Mouse (Mus musculus): Measurements from ENCODE around the gene Mia. TPM values are rescaled to one million over a fixed set of nuclear protein-coding genes. Genes with fewer than 3 reads are reported as not detected.

Gene Mia
- polyA plus RNA-seq, 1 experiment from 2014 or later = 2.4 TPM

DNA sequence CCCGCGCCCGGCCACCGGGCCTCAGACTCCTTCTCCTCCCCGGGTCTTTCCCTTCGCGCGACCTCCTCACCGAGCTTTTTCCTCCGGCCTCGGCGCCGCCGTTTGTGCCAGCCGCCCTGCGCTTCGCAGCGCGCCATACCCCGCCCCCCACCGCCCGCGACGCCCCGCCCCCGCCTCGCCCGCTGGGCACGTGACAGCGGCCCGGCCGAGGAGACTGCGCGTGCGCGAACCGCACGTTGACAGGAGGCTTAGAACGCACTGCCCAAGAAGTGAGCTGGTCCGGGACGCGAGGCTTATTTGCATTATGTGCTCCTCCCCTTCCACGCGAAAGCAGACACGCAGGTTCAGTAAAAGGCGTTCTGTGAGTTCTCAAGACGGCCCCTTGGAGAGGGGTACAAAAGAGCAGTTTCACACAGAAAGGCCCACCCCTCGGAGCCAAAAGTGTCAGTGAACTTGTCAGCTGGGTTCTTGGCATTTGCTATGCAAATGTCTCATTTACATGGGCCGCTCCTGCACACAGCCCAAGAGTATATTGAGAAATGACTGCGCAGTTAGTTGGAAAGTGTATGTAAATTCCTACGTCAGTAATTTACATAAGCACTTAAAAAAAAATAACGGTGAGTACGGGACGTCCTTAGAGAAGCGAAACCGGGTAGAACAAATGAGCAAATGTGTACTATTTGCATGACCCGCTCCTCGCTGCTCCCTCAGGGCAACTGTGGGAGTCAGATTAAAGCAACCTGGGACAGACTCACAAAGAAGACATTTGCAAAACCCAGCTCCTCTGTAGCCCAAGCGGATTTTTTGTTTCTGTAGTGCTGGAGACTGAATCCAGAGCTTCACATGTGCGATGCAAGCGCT, 14.1 kb downstream of the Mia start, which contains the start of gene Egln2:
Gene Egln2 (minus strand): TSS at position 189 of the 861 bp plus-strand sequence.
- Histone ChIP-seq H3K9ac (replicated peaks; ENCODE audit: low read depth, low read length) (peak within 1 kb of the TSS; percentile 76), H3K4me1 (ENCODE audit: control insufficient read depth, insufficient read depth, low read length) (peaks cover 37% of the 10 kb centered on the region), H3K9me3 (ENCODE audit: control insufficient read depth, low read depth, low read length) (no peaks in the 10 kb centered on the region), H3K4me2 (replicated peaks; ENCODE audit: low read depth, low read length) (peak within 1 kb of the TSS; percentile 88), H3K36me3 (ENCODE audit: control insufficient read depth, insufficient read depth, low read length) (peaks cover 24% of the 10 kb centered on the region), H3K27ac (ENCODE audit: low read length) (peak within 1 kb of the TSS; percentile 97), H3K4me3 (ENCODE audit: low read depth, low read length) (peak within 1 kb of the TSS; percentile 74), H3K27me3 (ENCODE audit: control insufficient read depth, insufficient read depth, low read length) (no peaks in the 10 kb centered on the region)
- 1% methylated on average over 58 of the region's 61 CpGs for WGBS
- ATAC-seq (ENCODE audit: insufficient number of reproducible peaks, insufficient read depth, low FRiP score, low read depth) = peak; percentile 87

- 0% methylated on average over 39 of the region's 43 CpGs for WGBS
- H3K4me1 ChIP-seq (ENCODE audit: control insufficient read depth, insufficient read depth, low read length) = peaks cover 37% of the 10 kb centered on the region
Measured at GRCm38 (mm10) chr7:27166229-27166613, 14.7 kb downstream of the Mia start.

DNA sequence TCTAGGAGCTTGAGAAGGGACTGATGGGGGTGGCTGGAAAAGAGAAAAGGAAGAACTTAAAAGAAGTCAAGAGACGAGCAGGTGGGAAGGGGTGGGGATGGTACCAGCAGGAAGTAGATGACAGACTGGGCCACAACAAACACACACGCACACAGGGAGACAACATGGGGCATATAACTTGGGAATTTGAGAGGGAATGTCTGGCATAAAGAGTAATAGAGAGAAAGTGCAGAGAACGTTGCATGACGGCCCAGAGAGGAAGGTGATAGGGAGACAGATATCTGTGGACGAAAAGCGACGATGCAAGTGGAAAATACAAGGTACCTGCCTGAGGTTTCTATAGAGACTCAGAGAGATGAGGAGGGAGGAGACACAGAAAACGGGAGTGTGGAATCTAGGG, 15.3 kb downstream of the Mia start:
- no peak for ATAC-seq (ENCODE audit: insufficient number of reproducible peaks, insufficient read depth, low FRiP score, low read depth)
- WGBS = 3% methylated on average over 8 of the region's 8 CpGs
- peak overlapping the region; percentile 76 for H3K9ac ChIP-seq (replicated peaks; ENCODE audit: low read depth, low read length)
- H3K9me3 ChIP-seq (ENCODE audit: control insufficient read depth, low read depth, low read length) = no peaks in the 10 kb centered on the region
- H3K27me3 ChIP-seq (ENCODE audit: control insufficient read depth, insufficient read depth, low read length) = no peaks in the 10 kb centered on the region
- peak overlapping the region; percentile 97 for H3K27ac ChIP-seq (ENCODE audit: low read length)
- H3K4me2 ChIP-seq (replicated peaks; ENCODE audit: low read depth, low read length) = peak overlapping the region; percentile 88
- peak overlapping the region; percentile 74 for H3K4me3 ChIP-seq (ENCODE audit: low read depth, low read length)
- peaks cover 37% of the 10 kb centered on the region for H3K4me1 ChIP-seq (ENCODE audit: control insufficient read depth, insufficient read depth, low read length)
- H3K36me3 ChIP-seq (ENCODE audit: control insufficient read depth, insufficient read depth, low read length) = peaks cover 26% of the 10 kb centered on the region

More at GRCm38 (mm10) chr7:27166229-27166613, 14.7 kb downstream of the Mia start:
- ATAC-seq (ENCODE audit: insufficient number of reproducible peaks, insufficient read depth, low FRiP score, low read depth) = peak; percentile 78
- H3K4me2 ChIP-seq (replicated peaks; ENCODE audit: low read depth, low read length) = peak overlapping the region; percentile 88
- peak overlapping the region; percentile 74 for H3K4me3 ChIP-seq (ENCODE audit: low read depth, low read length)
- peak overlapping the region; percentile 97 for H3K27ac ChIP-seq (ENCODE audit: low read length)
- no peaks in the 10 kb centered on the region for H3K9me3 ChIP-seq (ENCODE audit: control insufficient read depth, low read depth, low read length)
- H3K36me3 ChIP-seq (ENCODE audit: control insufficient read depth, insufficient read depth, low read length) = peaks cover 24% of the 10 kb centered on the region
- H3K9ac ChIP-seq (replicated peaks; ENCODE audit: low read depth, low read length) = peak overlapping the region; percentile 76
- H3K27me3 ChIP-seq (ENCODE audit: control insufficient read depth, insufficient read depth, low read length) = no peaks in the 10 kb centered on the region

DNA sequence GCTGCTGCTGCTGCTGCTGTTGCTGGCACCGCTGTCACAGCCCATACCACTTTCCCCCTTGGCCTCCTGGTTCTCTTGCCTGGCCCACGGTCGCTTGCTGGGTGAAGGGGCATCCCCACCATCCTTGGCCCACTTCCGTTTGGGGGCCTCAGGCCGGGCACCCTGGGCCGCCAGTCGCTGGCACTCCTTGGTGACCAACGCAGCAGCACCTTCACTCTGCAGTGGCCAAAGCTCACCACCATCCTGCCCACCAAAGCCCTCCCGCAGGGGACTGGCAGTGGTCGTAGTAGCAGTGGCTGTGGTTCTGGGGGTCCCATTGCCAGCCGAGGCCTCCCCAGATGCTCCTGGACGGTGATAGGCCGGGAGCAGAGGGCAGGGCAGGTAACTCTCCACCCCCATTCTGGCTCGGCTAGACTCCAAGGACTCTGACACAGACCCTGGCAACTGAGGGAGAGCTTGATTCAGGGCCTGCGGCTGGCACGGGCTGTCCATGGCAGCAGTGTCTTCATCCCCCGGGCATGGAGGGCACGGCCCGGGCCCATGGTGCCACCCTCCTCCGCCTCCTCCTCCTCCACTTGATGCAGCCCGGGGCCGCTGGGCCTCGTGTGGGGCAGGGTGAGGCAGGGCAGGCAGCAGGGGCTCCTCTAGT, 15.8 kb downstream of the Mia start:
- Histone ChIP-seq H3K27ac (ENCODE audit: low read length) (no peak overlapping the region), H3K36me3 (ENCODE audit: control insufficient read depth, insufficient read depth, low read length) (peaks cover 29% of the 10 kb centered on the region), H3K9me3 (ENCODE audit: control insufficient read depth, low read depth, low read length) (no peaks in the 10 kb centered on the region), H3K4me2 (replicated peaks; ENCODE audit: low read depth, low read length) (peak overlapping the region; percentile 88), H3K4me3 (ENCODE audit: low read depth, low read length) (peak overlapping the region; percentile 74), H3K4me1 (ENCODE audit: control insufficient read depth, insufficient read depth, low read length) (peaks cover 37% of the 10 kb centered on the region), H3K27me3 (ENCODE audit: control insufficient read depth, insufficient read depth, low read length) (no peaks in the 10 kb centered on the region), H3K9ac (replicated peaks; ENCODE audit: low read depth, low read length) (peak overlapping the region; percentile 76; the same call in 1 of the 2 replicates)
- ATAC-seq (ENCODE audit: insufficient number of reproducible peaks, insufficient read depth, low FRiP score, low read depth) = no peak
- WGBS = 64% methylated on average over 23 of the region's 23 CpGs

- no peak for ATAC-seq (ENCODE audit: insufficient number of reproducible peaks, insufficient read depth, low FRiP score, low read depth)
- no peak overlapping the region for H3K27ac ChIP-seq (ENCODE audit: low read length)
- H3K4me2 ChIP-seq (replicated peaks; ENCODE audit: low read depth, low read length) = peak overlapping the region; percentile 88
- H3K27me3 ChIP-seq (ENCODE audit: control insufficient read depth, insufficient read depth, low read length) = no peaks in the 10 kb centered on the region
- 75% methylated on average over 33 of the region's 33 CpGs for WGBS
- peak overlapping the region; percentile 74; the same call in 1 of the 2 replicates for H3K4me3 ChIP-seq (ENCODE audit: low read depth, low read length)
- H3K36me3 ChIP-seq (ENCODE audit: control insufficient read depth, insufficient read depth, low read length) = peaks cover 33% of the 10 kb centered on the region
- no peaks in the 10 kb centered on the region for H3K9me3 ChIP-seq (ENCODE audit: control insufficient read depth, low read depth, low read length)
- H3K4me1 ChIP-seq (ENCODE audit: control insufficient read depth, insufficient read depth, low read length) = peaks cover 37% of the 10 kb centered on the region
- 0 out of 2 replicates have a peak overlapping the region, but pooled peaks have one; percentile 6 for H3K9ac ChIP-seq (replicated peaks; ENCODE audit: low read depth, low read length)
Measured at GRCm38 (mm10) chr7:27164112-27164947, 16.6 kb downstream of the Mia start.

DNA sequence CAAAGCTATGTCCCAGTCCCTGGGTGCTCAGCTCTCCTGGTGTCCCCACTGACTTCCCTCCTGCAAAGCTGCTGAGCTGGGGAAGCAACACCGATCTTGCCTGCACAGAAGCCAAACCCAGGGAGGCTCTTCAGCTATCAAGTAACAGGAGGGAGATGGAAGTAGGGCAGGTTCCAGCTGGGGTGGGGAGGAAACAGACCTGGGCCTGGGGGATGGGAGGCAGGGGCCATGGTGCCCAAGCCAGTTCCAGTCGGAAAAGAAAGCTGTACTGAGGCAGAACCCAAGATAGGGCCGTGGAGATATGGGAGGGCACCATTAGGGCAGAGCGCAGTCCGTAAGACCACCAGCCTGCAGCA, 17.5 kb downstream of the Mia start:
- peak overlapping the region; percentile 88; the same call in 1 of the 2 replicates for H3K4me2 ChIP-seq (replicated peaks; ENCODE audit: low read depth, low read length)
- no peak overlapping the region for H3K27ac ChIP-seq (ENCODE audit: low read length)
- H3K4me3 ChIP-seq (ENCODE audit: low read depth, low read length) = no peak overlapping the region
- no peaks in the 10 kb centered on the region for H3K9me3 ChIP-seq (ENCODE audit: control insufficient read depth, low read depth, low read length)
- peaks cover 37% of the 10 kb centered on the region for H3K4me1 ChIP-seq (ENCODE audit: control insufficient read depth, insufficient read depth, low read length)
- WGBS = 68% methylated on average over 5 of the region's 5 CpGs
- no peak for ATAC-seq (ENCODE audit: insufficient number of reproducible peaks, insufficient read depth, low FRiP score, low read depth)
- H3K9ac ChIP-seq (replicated peaks; ENCODE audit: low read depth, low read length) = no peak overlapping the region
- no peaks in the 10 kb centered on the region for H3K27me3 ChIP-seq (ENCODE audit: control insufficient read depth, insufficient read depth, low read length)
- H3K36me3 ChIP-seq (ENCODE audit: control insufficient read depth, insufficient read depth, low read length) = peaks cover 40% of the 10 kb centered on the region

DNA sequence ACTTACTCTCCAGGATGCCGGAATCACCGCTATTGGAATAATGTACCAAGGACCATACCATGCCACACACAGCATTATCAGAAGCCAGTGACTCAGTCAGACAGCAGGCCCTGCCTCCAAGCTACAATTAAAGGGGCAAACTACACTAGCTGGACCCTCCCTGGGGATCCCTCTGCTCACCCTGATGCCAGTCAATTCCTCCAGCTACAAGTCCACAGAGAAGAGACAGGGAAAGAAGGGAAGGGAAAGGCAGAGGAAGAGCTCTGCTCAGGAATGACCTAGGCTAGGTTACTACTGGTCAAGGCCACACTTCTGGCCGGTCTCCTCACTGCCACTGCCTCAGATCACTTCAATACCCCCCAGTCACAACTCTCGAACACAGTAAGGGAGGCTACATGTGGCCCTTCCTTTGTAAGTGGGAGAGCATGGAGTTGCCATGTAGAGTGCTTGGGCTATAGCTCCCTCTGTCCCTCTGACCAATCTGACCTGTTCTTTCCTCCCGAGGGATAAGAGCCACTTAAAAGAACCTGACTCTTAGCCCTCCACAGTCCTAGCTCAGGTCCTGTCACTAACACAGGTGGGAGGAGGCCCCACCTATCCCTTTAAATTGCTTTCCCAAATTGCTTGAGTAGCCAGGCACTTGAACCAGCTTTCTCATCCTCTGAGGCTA, 18.0 kb downstream of the Mia start:
- H3K4me2 ChIP-seq (replicated peaks; ENCODE audit: low read depth, low read length) = peak overlapping the region; percentile 88; the same call in 1 of the 2 replicates
- H3K36me3 ChIP-seq (ENCODE audit: control insufficient read depth, insufficient read depth, low read length) = peaks cover 45% of the 10 kb centered on the region
- no peak for ATAC-seq (ENCODE audit: insufficient number of reproducible peaks, insufficient read depth, low FRiP score, low read depth)
- H3K27me3 ChIP-seq (ENCODE audit: control insufficient read depth, insufficient read depth, low read length) = no peaks in the 10 kb centered on the region
- H3K9ac ChIP-seq (replicated peaks; ENCODE audit: low read depth, low read length) = no peak overlapping the region
- no peak overlapping the region for H3K4me3 ChIP-seq (ENCODE audit: low read depth, low read length)
- no peak overlapping the region for H3K27ac ChIP-seq (ENCODE audit: low read length)
- H3K9me3 ChIP-seq (ENCODE audit: control insufficient read depth, low read depth, low read length) = no peaks in the 10 kb centered on the region
- WGBS = 82% methylated on average over 5 of the region's 5 CpGs
- H3K4me1 ChIP-seq (ENCODE audit: control insufficient read depth, insufficient read depth, low read length) = peaks cover 37% of the 10 kb centered on the region

Data from stomach, embryonic 14.5 days (tissue).